Mouse (Mus musculus): ENCODE measurements at regions not wholly inside any gene's neighbourhood (a gene's known extent, or its start where the extent isn't known, plus 50 kb on each side); places are given as distances from the start of the nearest gene placed in this dataset.

GRCm38 (mm10) chr17:51583984-51584880 is 248.9 kb downstream of the Satb1 start:
- DNase-seq (ENCODE audit: low spot score), result no peak
- Histone ChIP-seq H3K27ac (replicated peaks) (no peak overlapping the region), H3K4me1 (peaks cover 10% of the 10 kb centered on the region), H3K4me3 (no peak overlapping the region), H3K27me3 (ENCODE audit: low read depth, poor library complexity, severe bottlenecking) (no peaks in the 10 kb centered on the region), H3K9me3 (replicated peaks) (no peaks in the 10 kb centered on the region), H3K36me3 (no peaks in the 10 kb centered on the region)
- WGBS, result 68% methylated on average over 19 of the region's 19 CpGs

GRCm38 (mm10) chr17:51583277-51583676 is 249.8 kb downstream of the Satb1 start:
- Histone ChIP-seq H3K4me3 (no peak overlapping the region), H3K27me3 (ENCODE audit: low read depth, poor library complexity, severe bottlenecking) (no peaks in the 10 kb centered on the region), H3K27ac (replicated peaks) (peak overlapping the region; percentile 13; the same call in 1 of the 2 replicates), H3K36me3 (no peaks in the 10 kb centered on the region), H3K4me1 (peaks cover 10% of the 10 kb centered on the region), H3K9me3 (replicated peaks) (no peaks in the 10 kb centered on the region)
- 88% methylated on average over 15 of the region's 15 CpGs for WGBS
- no peak for DNase-seq (ENCODE audit: low spot score)

- Histone ChIP-seq H3K36me3 (no peaks in the 10 kb centered on the region), H3K9me3 (replicated peaks) (no peaks in the 10 kb centered on the region), H3K27ac (replicated peaks) (no peak overlapping the region), H3K4me1 (no peaks in the 10 kb centered on the region), H3K27me3 (ENCODE audit: low read depth, poor library complexity, severe bottlenecking) (no peaks in the 10 kb centered on the region), H3K4me3 (no peak overlapping the region)
- DNase-seq (ENCODE audit: low spot score), result no peak
- 85% methylated on average over 3 of the region's 3 CpGs for WGBS
These were observed 277.2 kb downstream of the Satb1 start for GRCm38 (mm10) chr17:51555854-51556253.

GRCm38 (mm10) chr17:51554446-51554845 is 278.6 kb downstream of the Satb1 start:
- H3K4me1 ChIP-seq, result no peaks in the 10 kb centered on the region
- H3K9me3 ChIP-seq (replicated peaks), result no peaks in the 10 kb centered on the region
- no peak for DNase-seq (ENCODE audit: low spot score)
- H3K4me3 ChIP-seq, result no peak overlapping the region
- H3K27ac ChIP-seq (replicated peaks), result no peak overlapping the region
- H3K27me3 ChIP-seq (ENCODE audit: low read depth, poor library complexity, severe bottlenecking), result no peaks in the 10 kb centered on the region
- no peaks in the 10 kb centered on the region for H3K36me3 ChIP-seq
- 89% methylated on average over 2 of the region's 2 CpGs for WGBS

- no peak for DNase-seq (ENCODE audit: low spot score)
- Histone ChIP-seq H3K27me3 (ENCODE audit: low read depth, poor library complexity, severe bottlenecking) (no peaks in the 10 kb centered on the region), H3K4me1 (no peaks in the 10 kb centered on the region), H3K9me3 (replicated peaks) (no peaks in the 10 kb centered on the region), H3K4me3 (no peak overlapping the region), H3K27ac (replicated peaks) (no peak overlapping the region), H3K36me3 (no peaks in the 10 kb centered on the region)
- 85% methylated on average over 5 of the region's 5 CpGs for WGBS
These were observed 280.6 kb downstream of the Satb1 start for GRCm38 (mm10) chr17:51552277-51553015.

- Histone ChIP-seq H3K4me1 (no peaks in the 10 kb centered on the region), H3K27ac (replicated peaks) (no peak overlapping the region), H3K9me3 (replicated peaks) (no peaks in the 10 kb centered on the region), H3K4me3 (no peak overlapping the region), H3K27me3 (ENCODE audit: low read depth, poor library complexity, severe bottlenecking) (no peaks in the 10 kb centered on the region), H3K36me3 (no peaks in the 10 kb centered on the region)
- DNase-seq (ENCODE audit: low spot score), result no peak
- WGBS, result 74% methylated on average over 3 of the region's 3 CpGs
These were observed 286.1 kb downstream of the Satb1 start for GRCm38 (mm10) chr17:51546999-51547398.

GRCm38 (mm10) chr17:51542544-51542943 is 290.5 kb downstream of the Satb1 start:
- H3K4me3 ChIP-seq, result no peak overlapping the region
- no peak for DNase-seq (ENCODE audit: low spot score)
- no peaks in the 10 kb centered on the region for H3K27me3 ChIP-seq (ENCODE audit: low read depth, poor library complexity, severe bottlenecking)
- H3K4me1 ChIP-seq, result no peaks in the 10 kb centered on the region
- H3K27ac ChIP-seq (replicated peaks), result no peak overlapping the region
- H3K9me3 ChIP-seq (replicated peaks), result no peaks in the 10 kb centered on the region
- no peaks in the 10 kb centered on the region for H3K36me3 ChIP-seq
- WGBS, result 86% methylated on average over 2 of the region's 2 CpGs

GRCm38 (mm10) chr17:51534678-51535077 is 298.4 kb downstream of the Satb1 start:
- no peaks in the 10 kb centered on the region for H3K9me3 ChIP-seq (replicated peaks)
- WGBS, result 63% methylated on average over 10 of the region's 10 CpGs
- H3K27me3 ChIP-seq (ENCODE audit: low read depth, poor library complexity, severe bottlenecking), result no peaks in the 10 kb centered on the region
- no peak overlapping the region for H3K4me3 ChIP-seq
- H3K27ac ChIP-seq (replicated peaks), result no peak overlapping the region
- H3K4me1 ChIP-seq, result peaks cover 11% of the 10 kb centered on the region
- H3K36me3 ChIP-seq, result no peaks in the 10 kb centered on the region
- no peak for DNase-seq (ENCODE audit: low spot score)

GRCm38 (mm10) chr17:51534270-51534669 is 298.8 kb downstream of the Satb1 start:
- no peaks in the 10 kb centered on the region for H3K9me3 ChIP-seq (replicated peaks)
- H3K4me1 ChIP-seq, result peaks cover 11% of the 10 kb centered on the region
- H3K27me3 ChIP-seq (ENCODE audit: low read depth, poor library complexity, severe bottlenecking), result no peaks in the 10 kb centered on the region
- 0 out of 2 replicates have a peak overlapping the region, but pooled peaks have one; percentile 9 for H3K27ac ChIP-seq (replicated peaks)
- WGBS, result 26% methylated on average over 14 of the region's 14 CpGs
- H3K36me3 ChIP-seq, result no peaks in the 10 kb centered on the region
- peak overlapping the region; percentile 29; the same call in 1 of the 2 replicates for H3K4me3 ChIP-seq
- DNase-seq (ENCODE audit: low spot score), result no peak

- 87% methylated on average over 3 of the region's 3 CpGs for WGBS
- Histone ChIP-seq H3K36me3 (no peaks in the 10 kb centered on the region), H3K9me3 (replicated peaks) (no peaks in the 10 kb centered on the region)
These were observed 304.9 kb downstream of the Satb1 start for GRCm38 (mm10) chr17:51528161-51528560.

GRCm38 (mm10) chr17:51526881-51527280 is 306.2 kb downstream of the Satb1 start:
- WGBS, result 82% methylated on average over 7 of the region's 7 CpGs
- Histone ChIP-seq H3K9me3 (replicated peaks) (no peaks in the 10 kb centered on the region), H3K36me3 (no peaks in the 10 kb centered on the region), H3K4me1 (peaks cover 5% of the 10 kb centered on the region; the same call in 1 of the 2 replicates), H3K27me3 (ENCODE audit: low read depth, poor library complexity, severe bottlenecking) (no peaks in the 10 kb centered on the region), H3K27ac (replicated peaks) (no peak overlapping the region), H3K4me3 (no peak overlapping the region)
- no peak for DNase-seq (ENCODE audit: low spot score)

More at GRCm38 (mm10) chr17:51528161-51528560, 304.9 kb downstream of the Satb1 start:
- no peaks in the 10 kb centered on the region for H3K27me3 ChIP-seq (ENCODE audit: low read depth, poor library complexity, severe bottlenecking)
- H3K27ac ChIP-seq (replicated peaks), result no peak overlapping the region
- no peak overlapping the region for H3K4me3 ChIP-seq
- no peak for DNase-seq (ENCODE audit: low spot score)
- peaks cover 5% of the 10 kb centered on the region; the same call in 1 of the 2 replicates for H3K4me1 ChIP-seq

GRCm38 (mm10) chr17:51526464-51526863 is 306.6 kb downstream of the Satb1 start:
- Histone ChIP-seq H3K4me3 (no peak overlapping the region), H3K4me1 (peaks cover 5% of the 10 kb centered on the region; the same call in 1 of the 2 replicates), H3K27ac (replicated peaks) (no peak overlapping the region), H3K9me3 (replicated peaks) (no peaks in the 10 kb centered on the region), H3K36me3 (no peaks in the 10 kb centered on the region), H3K27me3 (ENCODE audit: low read depth, poor library complexity, severe bottlenecking) (no peaks in the 10 kb centered on the region)
- no peak for DNase-seq (ENCODE audit: low spot score)
- 23% methylated on average over 5 of the region's 5 CpGs for WGBS

GRCm38 (mm10) chr17:51526021-51526420 is 307.1 kb downstream of the Satb1 start:
- DNase-seq (ENCODE audit: low spot score), result no peak
- WGBS, result 54% methylated on average over 4 of the region's 4 CpGs

More at GRCm38 (mm10) chr17:51526021-51526420, 307.1 kb downstream of the Satb1 start:
- Histone ChIP-seq H3K36me3 (no peaks in the 10 kb centered on the region), H3K4me3 (no peak overlapping the region), H3K4me1 (peaks cover 5% of the 10 kb centered on the region; the same call in 1 of the 2 replicates), H3K27ac (replicated peaks) (no peak overlapping the region), H3K27me3 (ENCODE audit: low read depth, poor library complexity, severe bottlenecking) (no peaks in the 10 kb centered on the region), H3K9me3 (replicated peaks) (no peaks in the 10 kb centered on the region)
